Mouse (Mus musculus) liver, adult 2 months (tissue): ENCODE measurements at regions not wholly inside any gene's neighbourhood (a gene's known extent, or its start where the extent isn't known, plus 50 kb on each side); places are given as distances from the start of the nearest gene placed in this dataset.

Source experiments
- CTCF ChIP-seq: fragments of 200-500 bp; IDR thresholded peaks from 2 replicates; pipeline ENCODE4 v1.5.1; 2011; ENCODE audit warnings: low read depth, low read length, control low read depth
- POLR2A ChIP-seq: fragments of 200-500 bp; IDR thresholded peaks from 2 replicates; pipeline ENCODE4 v1.6.1; 2011; ENCODE audit warnings: low read length, control low read depth; ENCODE audit not compliant: insufficient read depth; ENCODE audit errors: extremely low read depth

DNA sequence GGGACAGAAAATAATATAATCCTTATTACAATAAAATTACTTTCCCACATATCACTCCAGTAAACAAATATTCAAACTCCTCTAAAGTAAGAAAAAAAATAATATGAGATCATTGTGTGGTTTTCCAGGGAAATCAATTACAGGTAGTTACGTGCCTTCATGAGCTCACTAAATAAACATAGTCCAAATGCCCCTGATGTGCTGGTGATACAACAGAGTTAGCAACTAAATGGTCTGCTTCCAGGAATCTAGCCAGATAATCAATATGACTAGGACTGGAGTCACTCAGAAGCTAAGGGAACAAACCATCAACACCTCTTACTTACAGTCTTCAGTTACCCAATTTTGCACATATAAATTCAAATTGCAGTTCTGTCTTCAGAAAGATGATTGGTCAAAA lies 267.2 kb downstream of the Basp1 start:
- TF ChIP-seq CTCF (no peak), POLR2A (no peak)
